Mouse (Mus musculus) cerebellum, postnatal 10 days (tissue): Measurements from ENCODE around the gene Glrx.

Experiments
- DNase-seq, 2 experiments: peaks; one replicate each; pipeline ENCODE4 v3.0.0; 2021; ENCODE audit warnings: mixed read lengths in 2 of 2

Glrx gene

GRCm38 (mm10) chr13:75892876-75893275 lies 53.2 kb downstream of the Glrx start:
- no peak for DNase-seq
